Mouse (Mus musculus) forelimb bud, embryonic 11.5 days (tissue): ENCODE results near the gene Ascc3.

Experiments used
- DNase-seq: peaks from one replicate; pipeline ENCODE4 v3.0.0-alpha.2; 2012; ENCODE audit warnings: low read depth, low spot score

Ascc3 gene

GRCm38 (mm10) chr10:50894170-50894991, 301.9 kb downstream of the Ascc3 start, which contains the start of gene Sim1:
TSS of gene Sim1 (plus strand) at chr10:50894754.
- DNase-seq, result peak; percentile 93

- peak; percentile 20 for DNase-seq
Observed at GRCm38 (mm10) chr10:50895091-50895790, 302.8 kb downstream of the Ascc3 start.

GRCm38 (mm10) chr10:50895881-50896766, 303.7 kb downstream of the Ascc3 start:
- DNase-seq, result peak; percentile 23

- no peak for DNase-seq
Observed at GRCm38 (mm10) chr10:50896767-50897390, 304.4 kb downstream of the Ascc3 start.

- peak; percentile 47 for DNase-seq
Observed at GRCm38 (mm10) chr10:50897530-50898471, 305.3 kb downstream of the Ascc3 start.

GRCm38 (mm10) chr10:50898621-50899020, 306.2 kb downstream of the Ascc3 start:
- no peak for DNase-seq

- DNase-seq, result no peak
Observed at GRCm38 (mm10) chr10:50899846-50900745, 307.6 kb downstream of the Ascc3 start.
